In genomic region chr4:28646154-28646553, GRCm38 (mm10) we compare ENCODE assay signal across 22 mouse cellular contexts.
A peak's percentile ranks its signal among the peaks of the same experiment; 100 is the strongest.
DNase-seq lines count a peak whose midpoint lies in the region; ATAC-seq and TF ChIP-seq lines count a peak whose summit lies in the region.
"Had no signal": no experiment of that assay in that cellular context is flagged by ENCODE, and none has a peak within 500 bp of the region (broad histone marks: within the 10 kb centered on the region; RNA-seq: fewer than 3 reads in every experiment).

No protein-coding gene starts in this region.

- H3K9ac ChIP-seq in kidney, postnatal 0 days (ENCODE audit: low read depth, low read length): no peak overlapping the region
- H3K9ac ChIP-seq: embryonic facial prominence, embryonic 13.5 days; embryonic facial prominence, embryonic 15.5 days; forebrain, embryonic 12.5 days had no signal

- no peaks in the 10 kb centered on the region for H3K4me1 ChIP-seq in kidney, postnatal 0 days (replicated peaks; ENCODE audit: insufficient read depth, low read length)
- H3K4me1 ChIP-seq: embryonic facial prominence, embryonic 13.5 days; embryonic facial prominence, embryonic 15.5 days; forebrain, embryonic 10.5 days; forebrain, embryonic 12.5 days had no signal

- no peak overlapping the region for H3K4me3 ChIP-seq in kidney, postnatal 0 days (replicated peaks; ENCODE audit: low read depth, low read length)
- H3K4me3 ChIP-seq: embryonic facial prominence, embryonic 13.5 days; embryonic facial prominence, embryonic 15.5 days; erythroblast, embryonic 14.5 days; forebrain, embryonic 10.5 days; forebrain, embryonic 12.5 days had no signal

- H3K4me2 ChIP-seq in kidney, postnatal 0 days (ENCODE audit: low read length): no peak overlapping the region
- H3K4me2 ChIP-seq: embryonic facial prominence, embryonic 13.5 days; embryonic facial prominence, embryonic 15.5 days; forebrain, embryonic 12.5 days had no signal

- no peak for TF ChIP-seq CTCF in kidney, postnatal 0 days (IDR thresholded peaks at IDR 0.05; ENCODE audit: low read depth)

- H3K9me3 ChIP-seq in kidney, postnatal 0 days (replicated peaks; ENCODE audit: low read length): no peaks in the 10 kb centered on the region
- H3K9me3 ChIP-seq: embryonic facial prominence, embryonic 13.5 days; embryonic facial prominence, embryonic 15.5 days; forebrain, embryonic 10.5 days; forebrain, embryonic 12.5 days had no signal

- no peaks in the 10 kb centered on the region for H3K36me3 ChIP-seq in kidney, postnatal 0 days (ENCODE audit: insufficient read depth, low read length)
- H3K36me3 ChIP-seq: embryonic facial prominence, embryonic 13.5 days; embryonic facial prominence, embryonic 15.5 days; forebrain, embryonic 10.5 days; forebrain, embryonic 12.5 days had no signal

- no peaks in the 10 kb centered on the region for H3K27me3 ChIP-seq in kidney, postnatal 0 days (ENCODE audit: insufficient read depth, low read length)
- H3K27me3 ChIP-seq: embryonic facial prominence, embryonic 13.5 days; embryonic facial prominence, embryonic 15.5 days; forebrain, embryonic 12.5 days had no signal

- 54% methylated on average over 3 of the region's 3 CpGs for WGBS in kidney, postnatal 0 days

- ATAC-seq in kidney, postnatal 0 days (replicated peaks; ENCODE audit: low FRiP score, low read depth): no peak
- ATAC-seq: forebrain, embryonic 14.5 days; forebrain, embryonic 16.5 days had no signal

- no peak overlapping the region for H3K27ac ChIP-seq in kidney, postnatal 0 days
- H3K27ac ChIP-seq: embryonic facial prominence, embryonic 13.5 days; embryonic facial prominence, embryonic 15.5 days; forebrain, embryonic 10.5 days; forebrain, embryonic 12.5 days had no signal

- peak; percentile 27 for DNase-seq in kidney, postnatal 0 days (ENCODE audit: low spot score)
- no peak for DNase-seq in kidney, adult 9 months
- peak; percentile 38 for DNase-seq in A20 (ENCODE audit: low read depth, low spot score)
- peak; percentile 6 for DNase-seq in hindlimb bud, embryonic 11.5 days (ENCODE audit: extremely low spot score, low read depth, low spot score)
- no peak for DNase-seq in layer of hippocampus, adult 9-10 months (ENCODE audit: low spot score)
- DNase-seq: adrenal gland, adult 2 months; adrenal gland, postnatal 10 days; adrenal gland, postnatal 25 days; cerebellum, adult 11 months; cerebellum, adult 18-20 months; cerebellum, adult 8-10 months; cerebellum, adult 9-11 months; cerebellum, postnatal 14 days; cerebellum, postnatal 36 days; embryo, embryonic 11 days had no signal

Comparison
In these comparisons a context has a peak if more than half of its experiments do, and no peak if none do; other contexts are left out.
1. DNase-seq: peak in kidney, postnatal 0 days (single experiment), A20 (single experiment) and hindlimb bud, embryonic 11.5 days (single experiment); none in kidney, adult 9 months (single experiment) and layer of hippocampus, adult 9-10 months (single experiment).